16 mouse cellular contexts compared by ENCODE assay signal in the genomic region with DNA sequence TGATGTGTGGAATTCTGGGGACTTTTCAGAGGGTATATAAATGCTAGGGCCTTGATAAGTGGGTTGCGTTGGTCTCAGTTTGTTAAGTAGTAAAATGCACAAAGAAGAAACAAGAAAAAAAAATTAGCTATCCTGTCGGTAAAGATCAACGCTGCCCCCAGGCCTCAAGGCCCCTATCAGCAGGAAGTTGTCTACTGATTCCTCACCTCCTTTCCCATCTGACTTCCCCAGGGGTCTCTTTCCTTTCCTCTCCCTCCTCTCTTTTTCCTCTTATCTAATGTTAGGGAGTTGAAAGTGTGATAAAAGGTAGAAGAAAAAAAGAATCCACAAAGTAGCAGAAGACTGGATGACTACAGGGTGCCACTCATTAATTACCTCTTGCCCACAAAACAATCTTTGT.
"Had no signal": no experiment of that assay in that cellular context is flagged by ENCODE, and none has a peak within 500 bp of the region (broad histone marks: within the 10 kb centered on the region; RNA-seq: fewer than 3 reads in every experiment).

No protein-coding gene starts in this region.

- H3K4me3 ChIP-seq: neural tube, embryonic 13.5 days; neural tube, embryonic 15.5 days; stomach, embryonic 15.5 days had no signal

- DNase-seq: retina, postnatal 1 day; right cerebral cortex, adult 18-20 months; right cerebral cortex, postnatal 14 days; right cerebral cortex, postnatal 25 days; right cerebral cortex, postnatal 4 days; spleen, adult 18-20 months; thymus, adult 18-20 months; thymus, adult 2 months; thymus, postnatal 14 days; thymus, postnatal 25 days; thymus, postnatal 36 days; thymus, postnatal 4 days had no signal

- H3K27ac ChIP-seq: neural tube, embryonic 13.5 days; neural tube, embryonic 15.5 days; stomach, embryonic 15.5 days; stomach, postnatal 0 days had no signal

- H3K4me1 ChIP-seq: neural tube, embryonic 13.5 days; neural tube, embryonic 15.5 days; stomach, embryonic 15.5 days had no signal

- H3K9ac ChIP-seq: neural tube, embryonic 13.5 days; neural tube, embryonic 15.5 days; stomach, embryonic 15.5 days had no signal

- H3K9me3 ChIP-seq: neural tube, embryonic 13.5 days; neural tube, embryonic 15.5 days; stomach, embryonic 15.5 days had no signal

- H3K27me3 ChIP-seq: neural tube, embryonic 13.5 days; neural tube, embryonic 15.5 days; stomach, embryonic 15.5 days had no signal

- H3K4me2 ChIP-seq: neural tube, embryonic 13.5 days; neural tube, embryonic 15.5 days; stomach, embryonic 15.5 days had no signal
